Mouse (Mus musculus): ENCODE data around the gene Klhl10.
A peak's percentile ranks its signal among the peaks of the same experiment; 100 is the strongest.

Klhl10 gene

DNA sequence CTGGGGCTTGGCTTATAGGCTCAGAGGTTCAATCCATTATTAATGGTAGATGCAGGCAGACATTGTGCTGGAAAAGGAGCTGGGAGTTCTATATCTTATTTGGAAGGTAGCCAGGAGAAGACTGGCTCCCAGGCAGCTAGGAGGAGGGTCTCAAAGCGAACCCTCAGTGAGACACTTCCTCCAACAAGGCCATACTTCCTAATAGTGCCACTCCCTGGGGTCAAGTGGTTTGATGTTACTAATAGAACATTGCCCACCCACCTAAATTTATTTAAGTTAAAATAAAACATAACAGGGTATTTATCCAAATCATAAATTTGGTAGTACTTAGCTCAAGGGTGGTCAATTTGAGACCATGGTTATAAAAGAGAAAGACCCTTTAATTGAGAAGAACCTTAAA is 24.1 kb downstream of the Klhl10 start:
- DNase-seq, result no peak

DNA sequence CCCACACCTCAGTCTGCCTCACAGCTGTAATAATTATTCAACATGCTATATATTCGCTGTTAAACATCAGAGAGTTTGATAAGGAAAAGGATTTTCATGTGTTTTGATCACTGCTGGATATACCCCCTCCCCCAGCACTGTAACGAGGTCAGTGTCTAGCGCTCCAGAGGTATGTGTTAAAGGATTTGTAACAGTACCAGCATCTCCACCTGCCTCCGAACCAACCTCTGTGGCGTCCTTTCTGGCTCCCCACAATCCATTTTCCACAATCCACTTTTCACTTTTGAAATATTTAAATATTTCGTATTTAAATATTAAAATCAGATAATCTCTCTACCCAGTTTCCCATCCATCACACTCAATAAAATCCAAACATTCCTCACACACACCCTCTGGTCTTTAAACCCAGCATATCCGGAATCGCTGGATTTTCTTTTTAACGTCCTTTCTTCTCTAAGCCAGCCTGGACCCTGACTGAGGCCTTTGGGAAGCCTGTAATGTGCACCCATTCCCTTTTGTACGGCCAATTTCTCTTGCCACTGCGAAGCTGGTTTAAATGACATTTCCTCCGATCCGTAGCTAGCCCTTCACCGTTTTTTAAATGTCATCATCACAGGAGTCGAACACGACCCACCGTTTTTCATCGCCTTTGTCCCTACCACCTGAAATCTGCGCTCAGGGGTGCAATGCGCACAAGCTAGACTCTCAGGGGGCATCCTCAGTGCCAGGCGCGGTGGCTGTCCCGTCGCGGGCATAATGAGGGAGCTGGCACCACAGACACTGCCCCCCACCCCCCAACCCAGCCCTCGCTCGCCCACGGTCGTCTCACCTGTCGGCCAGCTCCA is 29.9 kb downstream of the Klhl10 start:
- DNase-seq, result peak in 1 of 2 experiments; percentile 36

DNA sequence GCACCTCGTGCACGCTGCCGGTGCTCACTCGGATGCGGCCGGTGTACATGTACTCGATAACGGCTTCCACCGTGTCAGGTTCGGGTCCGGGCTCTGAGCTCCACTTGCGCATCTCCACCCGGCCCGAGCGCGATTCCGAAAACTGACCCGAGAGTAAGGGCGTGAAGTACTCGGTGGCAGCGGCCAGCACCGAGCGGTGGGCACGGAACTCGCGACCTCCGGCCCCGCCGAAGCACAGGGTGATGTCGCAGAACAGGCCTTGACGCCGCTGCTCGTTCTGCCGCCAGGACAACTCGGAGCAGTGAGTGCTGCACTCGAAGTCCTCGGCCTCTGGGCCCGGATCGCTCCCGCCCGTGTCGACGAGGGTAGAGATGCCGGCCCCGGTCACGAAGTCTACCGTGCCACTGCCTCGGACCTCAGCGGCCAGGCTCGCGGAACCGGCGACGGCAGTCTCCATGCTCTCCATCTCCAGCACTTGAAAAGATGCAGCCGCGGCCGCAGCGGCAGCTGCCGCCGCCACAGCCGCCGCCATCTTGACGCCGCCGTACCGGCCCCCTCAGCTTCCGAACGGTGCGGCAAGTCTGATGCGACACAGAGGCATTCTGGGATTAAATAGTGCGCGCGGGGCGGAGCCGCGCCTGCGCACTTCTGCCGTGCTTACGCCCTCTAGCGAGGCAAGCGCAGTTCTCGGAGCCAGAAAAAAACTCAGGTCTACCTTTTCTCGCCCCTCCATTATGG is 30.6 kb downstream of the Klhl10 start, which contains the start of gene Klhl11:
Klhl11 (minus strand) TSS at position 545 of the 738 bp plus-strand sequence.
- peak; percentile 94 to 95 for DNase-seq

DNA sequence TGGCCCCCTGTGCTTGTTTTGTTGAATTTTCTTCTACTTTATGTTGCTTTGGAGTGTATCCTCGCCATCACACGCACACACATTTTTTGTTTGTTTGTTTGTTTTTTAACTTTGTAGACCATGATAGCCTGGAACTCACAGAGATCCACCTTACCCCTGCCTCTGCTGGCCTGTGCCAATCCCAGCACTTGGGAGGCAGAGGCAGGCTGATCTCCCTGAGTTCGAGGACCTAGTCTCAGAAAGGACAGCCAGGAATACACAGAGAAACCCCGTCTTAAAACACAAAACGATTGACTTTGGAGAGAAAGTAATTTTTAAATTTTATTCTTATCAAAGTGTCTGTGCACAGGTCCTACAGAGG is 31.2 kb downstream of the Klhl10 start:
- no peak for DNase-seq

DNA sequence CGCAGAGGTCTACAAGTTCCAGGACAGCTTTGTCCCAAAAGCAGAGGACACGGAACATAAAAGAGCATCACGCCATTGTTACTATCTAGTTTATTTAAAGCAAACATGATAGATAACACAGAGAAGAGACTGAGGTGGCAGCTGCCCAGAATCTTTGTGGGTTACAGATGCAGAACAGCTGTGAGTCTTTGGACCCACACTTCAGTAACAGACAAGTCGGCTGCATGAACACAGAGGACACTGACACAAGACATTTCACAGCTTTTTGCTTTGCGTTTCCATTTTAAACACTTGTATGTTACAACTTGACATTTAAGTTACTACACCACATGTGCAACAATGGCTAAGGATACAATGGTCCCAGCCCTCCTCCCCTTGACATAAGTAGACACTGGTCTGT is 34.6 kb downstream of the Klhl10 start:
- no peak for DNase-seq

DNA sequence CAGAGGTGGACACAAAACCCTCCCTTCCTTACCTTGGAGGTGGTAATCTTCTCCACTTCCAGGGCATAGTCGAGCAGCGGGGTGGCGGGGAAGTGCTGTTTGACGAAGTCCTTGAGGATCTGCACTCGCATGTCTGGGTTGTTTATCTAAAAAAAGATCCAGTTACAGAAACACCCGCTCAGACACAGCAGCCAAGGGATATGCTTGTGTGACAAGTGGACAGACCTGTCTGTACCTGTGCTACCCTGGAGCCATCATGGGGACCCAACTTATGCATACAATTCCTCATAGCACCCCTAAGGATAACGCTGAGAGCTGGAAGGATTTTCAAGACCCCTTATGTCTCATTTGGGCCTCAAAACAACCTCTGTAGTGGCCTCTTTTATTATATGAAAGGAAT is 37.4 kb downstream of the Klhl10 start:
- DNase-seq, result no peak

DNA sequence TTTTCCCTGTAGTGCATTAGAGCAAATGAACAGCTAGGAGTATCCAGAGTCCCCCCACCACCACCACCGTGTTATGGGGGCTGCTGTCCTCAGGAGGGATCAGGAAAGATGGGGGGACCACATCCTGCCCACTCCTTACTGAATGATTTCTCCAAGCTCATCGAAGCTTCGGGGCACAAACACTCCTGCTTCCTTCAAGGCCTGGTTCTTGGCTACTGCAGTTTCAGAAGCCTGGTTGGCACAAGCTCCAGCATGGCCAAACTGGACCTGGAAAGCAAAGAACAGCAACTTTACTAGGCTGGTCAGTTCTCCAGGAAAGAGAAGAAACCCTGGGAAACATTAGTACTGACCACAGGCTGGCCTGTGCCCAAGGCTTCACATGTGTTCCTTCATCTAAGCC is 42.7 kb downstream of the Klhl10 start:
- no peak for DNase-seq

DNA sequence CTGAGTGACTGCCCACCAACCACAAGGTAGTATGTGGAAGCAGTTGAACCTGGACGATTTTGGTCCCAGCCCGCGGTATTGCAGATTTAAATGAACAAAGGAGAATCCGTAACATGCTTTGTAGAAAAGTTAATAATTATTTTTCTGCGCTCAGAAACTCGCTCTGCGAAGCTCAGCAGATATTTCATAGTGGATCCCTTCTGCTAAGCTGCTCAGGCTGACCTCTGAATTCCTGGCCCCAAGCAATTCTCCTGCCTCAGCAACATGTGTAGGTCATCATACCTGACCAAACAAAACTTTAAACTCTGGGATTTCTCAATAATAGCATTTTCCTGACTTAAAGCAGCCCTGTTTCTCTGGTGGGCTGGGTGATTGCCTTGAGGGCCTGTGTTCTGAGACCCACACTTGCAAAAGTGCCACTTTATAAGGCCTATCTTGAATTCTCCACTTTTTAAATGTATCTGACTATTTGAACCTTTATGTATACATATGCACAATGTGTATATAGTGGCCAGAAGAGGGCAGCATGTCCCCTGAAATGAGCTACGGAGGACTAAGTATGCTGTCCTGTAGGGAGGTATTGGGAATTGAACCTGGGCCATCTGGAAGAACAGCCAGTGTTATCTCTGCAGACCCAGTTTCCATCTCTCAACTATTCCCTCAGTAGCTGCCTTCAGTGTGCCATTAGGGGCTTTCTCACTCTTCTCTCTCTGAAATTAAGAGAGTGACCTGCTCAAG is 44.3 kb downstream of the Klhl10 start:
- peak; percentile 76 to 78 for DNase-seq

DNA sequence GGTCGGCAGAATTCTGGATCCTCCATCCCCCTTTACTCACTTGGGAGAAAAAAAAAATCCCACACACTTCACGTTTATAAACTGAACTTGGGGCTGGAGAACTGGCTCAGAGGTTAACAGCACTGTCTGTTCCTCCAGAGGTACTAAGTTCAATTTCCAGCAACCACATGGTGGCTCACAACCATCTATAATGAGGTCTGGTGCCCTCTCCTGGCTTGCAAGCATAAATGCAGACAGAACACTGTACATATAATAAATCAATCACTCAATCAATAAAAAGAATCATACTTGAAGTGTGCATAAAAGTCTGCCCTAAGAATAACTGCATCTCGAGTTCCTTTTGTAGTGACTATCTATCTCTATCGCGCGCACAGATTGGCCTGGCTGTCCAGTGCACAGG is 49.2 kb downstream of the Klhl10 start:
- DNase-seq, result peak in 1 of 2 experiments; percentile 16

DNA sequence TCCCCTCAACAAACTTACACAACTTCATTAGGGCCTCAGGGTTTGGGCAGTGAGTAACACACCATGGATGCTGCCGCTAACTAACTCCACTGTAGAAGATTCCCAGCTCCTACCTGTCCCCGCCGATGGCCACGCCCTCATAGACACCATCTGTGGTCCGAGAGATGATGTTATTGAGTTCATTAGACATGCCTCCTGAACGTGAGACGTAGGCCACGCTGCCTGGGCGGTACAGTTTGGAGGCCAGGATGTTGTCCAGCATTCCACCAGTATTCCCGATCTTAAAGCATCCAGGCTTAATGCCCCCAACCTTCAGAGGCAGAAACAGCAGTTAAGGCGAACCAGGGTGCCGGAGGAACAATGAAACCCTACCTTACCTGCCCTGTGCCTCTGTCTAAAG is 52.1 kb downstream of the Klhl10 start:
- DNase-seq, result no peak

DNA sequence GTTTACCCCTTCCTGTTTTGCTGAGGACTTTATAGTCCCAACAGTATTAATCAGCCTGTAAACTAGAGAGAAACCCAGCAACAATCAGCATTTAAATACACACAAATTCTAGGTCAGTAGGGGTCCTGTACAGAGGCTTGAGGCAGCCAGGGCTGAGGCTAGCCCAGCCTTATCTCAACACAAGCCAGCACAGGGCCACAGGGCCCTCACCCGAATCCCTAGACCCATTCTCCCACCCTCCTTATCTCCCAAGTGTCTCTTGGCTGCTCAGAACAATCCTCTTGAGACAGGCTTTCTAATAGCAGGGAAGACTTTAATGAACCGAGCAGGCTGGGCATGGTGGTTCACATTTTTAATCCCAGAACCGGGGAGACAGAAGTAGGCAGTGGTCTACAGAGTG is 58.5 kb downstream of the Klhl10 start:
- no peak for DNase-seq

DNA sequence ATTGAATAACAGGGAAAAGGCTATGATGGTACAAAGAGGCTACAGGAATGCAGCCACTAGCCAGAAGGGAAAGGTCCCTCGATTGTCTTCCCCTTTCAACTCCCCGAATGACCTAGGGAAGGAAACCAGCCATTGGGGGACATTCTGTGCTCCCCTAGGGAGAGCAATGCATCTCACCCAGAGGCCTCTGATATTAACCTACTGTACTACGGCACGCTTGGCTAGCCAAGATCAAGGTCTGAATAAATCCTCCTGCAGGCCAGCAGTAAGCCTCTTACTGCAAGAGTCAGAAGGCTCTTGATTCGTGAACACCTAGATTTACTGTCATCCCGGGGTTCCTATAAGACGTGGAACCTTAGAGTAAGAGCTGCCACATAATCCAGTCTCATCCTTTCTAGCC is 58.9 kb downstream of the Klhl10 start:
- no peak for DNase-seq

DNA sequence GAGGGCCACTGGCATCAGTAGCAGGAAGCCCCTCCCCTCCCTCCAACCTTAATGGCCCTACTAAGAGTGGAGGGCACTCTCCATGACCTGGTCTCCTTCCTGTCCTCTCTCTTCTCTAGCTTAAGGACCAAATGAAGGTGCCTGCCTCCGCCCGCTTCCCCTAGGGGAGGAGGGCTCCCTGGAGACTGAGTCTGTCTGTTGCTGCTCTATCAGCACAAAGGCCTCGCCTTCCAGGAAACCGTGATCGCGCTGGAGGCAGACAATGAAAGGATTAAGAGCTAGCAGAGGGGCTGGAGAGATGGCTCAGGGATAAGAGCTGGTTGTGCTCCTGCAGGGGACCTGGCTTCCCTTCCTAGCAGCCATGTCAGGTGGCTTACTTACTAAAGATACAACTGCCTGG is 59.6 kb downstream of the Klhl10 start:
- no peak for DNase-seq

DNA sequence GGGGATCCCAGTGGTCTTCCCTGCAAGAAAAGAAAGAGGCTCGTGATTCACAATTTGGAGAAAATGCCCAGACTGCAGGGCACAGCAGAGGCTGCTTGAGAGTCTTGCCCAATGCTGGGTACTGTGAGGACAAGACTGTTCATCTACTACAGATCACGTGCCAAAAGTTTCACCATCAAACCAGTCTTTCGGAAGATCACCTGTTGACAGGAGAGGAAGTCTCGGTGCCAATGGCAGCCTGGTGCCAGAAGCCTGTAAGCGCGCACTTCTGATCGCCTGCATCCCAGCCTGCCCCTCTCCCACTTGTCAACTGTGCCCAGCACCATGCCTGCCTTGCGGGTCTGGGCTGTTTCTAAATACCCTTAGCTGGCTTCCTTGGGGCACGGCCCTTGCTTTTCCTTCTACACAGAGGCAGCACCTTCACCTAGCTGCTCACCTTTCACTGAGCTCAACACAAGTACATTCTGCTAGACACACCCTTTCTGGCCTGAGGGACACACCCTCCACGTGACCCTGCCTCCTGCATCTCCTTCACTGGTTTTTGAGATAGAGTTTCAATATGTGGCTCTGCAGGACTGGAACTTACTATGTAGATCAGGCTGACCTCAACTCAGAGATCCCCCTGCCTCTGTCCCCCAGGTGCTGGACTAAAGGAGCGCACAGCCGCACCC is 63.4 kb downstream of the Klhl10 start:
- DNase-seq, result no peak

DNA sequence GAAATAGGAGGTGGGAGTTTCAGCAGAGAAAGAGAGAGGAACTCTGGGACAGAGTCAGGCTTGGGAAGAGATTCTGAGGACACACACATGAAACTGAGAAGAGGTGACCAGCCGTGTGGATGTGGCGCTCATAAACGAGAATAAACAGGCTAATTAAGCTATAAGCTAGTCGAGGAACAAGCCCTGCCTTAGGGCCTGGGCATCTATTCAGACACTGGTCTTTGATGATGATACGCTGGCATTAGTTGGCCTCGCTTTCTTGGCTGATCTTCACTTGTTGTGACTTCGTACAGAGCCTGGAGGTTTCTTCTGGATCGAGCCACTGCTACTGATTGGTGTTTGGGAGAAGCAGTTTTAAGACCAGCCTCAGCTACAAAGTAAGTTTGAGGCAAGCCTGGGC is 64.3 kb downstream of the Klhl10 start:
- DNase-seq, result no peak
